Mouse (Mus musculus): Measurements from ENCODE around the gene Gm5771. TPM values are rescaled to one million over a fixed set of nuclear protein-coding genes. Genes with fewer than 3 reads are reported as not detected.
"Not testable (repeated sequence)": the region's sequence is repeated elsewhere in the genome, so short reads cannot be mapped to it uniquely, and the experiment has no call there.

Gm5771 gene
- not detected for total RNA-seq (2021)
- long read RNA-seq, experiment 1, result 0 reads
- long read RNA-seq, experiment 2, result 0 reads

DNA sequence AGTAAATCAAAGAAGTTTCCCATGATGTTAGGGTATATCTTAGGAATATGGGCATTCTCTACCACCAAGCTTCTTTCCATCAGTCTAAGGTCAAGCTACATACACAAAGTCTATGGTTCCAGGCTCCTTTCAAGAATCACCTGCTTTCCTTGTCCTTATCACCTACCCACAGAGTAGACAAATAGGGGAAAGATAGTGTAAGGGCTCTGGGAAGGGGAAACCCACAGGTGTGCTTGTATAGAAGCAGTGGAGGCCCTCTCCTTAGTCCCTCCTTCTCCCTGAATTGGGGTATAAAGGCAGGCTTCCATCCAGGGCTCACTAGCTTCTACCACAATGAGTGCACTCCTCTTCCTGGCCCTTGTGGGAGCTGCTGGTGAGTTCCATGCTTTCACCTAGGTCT, at the start of gene Gm5771:
Gene Gm5771, plus strand, starts transcription at position 301 of the 400 bp plus-strand sequence.
- intact Hi-C loops (cut with DNase I); DNase-seq: not testable (repeated sequence)

GRCm38 (mm10) chr6:41353932-41354331, 38.2 kb upstream of the Gm5771 start, which contains the start of gene Try10:
Gene Try10 (plus strand): TSS chr6:41354105.
- intact Hi-C loops (cut with DNase I), result loop anchor here (2.0 kb wide), 1 partner anchor 65 kb away; no protein-coding TSS in a partner anchor
- DNase-seq, result no peak

DNA sequence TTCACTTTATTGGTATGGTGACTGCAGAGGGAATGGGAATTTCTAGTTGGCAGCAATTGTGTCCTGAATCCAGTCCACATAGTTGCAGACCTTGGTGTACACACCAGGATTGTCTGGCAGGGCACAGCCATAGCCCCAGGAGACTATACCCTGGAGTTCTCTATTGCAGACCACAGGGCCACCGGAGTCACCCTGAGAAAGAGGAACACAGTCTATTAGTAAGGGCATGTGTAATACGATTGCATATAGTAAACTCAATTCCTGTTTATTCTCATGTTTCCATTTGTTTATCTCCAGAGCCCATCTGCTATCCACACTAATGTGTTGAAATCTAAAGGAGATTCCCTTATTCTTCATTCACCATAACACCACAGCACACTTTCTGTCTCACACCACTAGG, 18.4 kb upstream of the Gm5771 start:
- DNase-seq; intact Hi-C loops (cut with DNase I): not testable (repeated sequence)

- intact Hi-C loops (cut with DNase I); DNase-seq: not testable (repeated sequence)
Measured at GRCm38 (mm10) chr6:41377578-41377977, 14.6 kb upstream of the Gm5771 start, which contains the start of gene Prss3. Gene Prss3 (minus strand): TSS chr6:41377678.

- DNase-seq, result no peak
- intact Hi-C loops (cut with DNase I), result no loop called here
Measured at GRCm38 (mm10) chr6:41386781-41387180, 5.4 kb upstream of the Gm5771 start.

DNA sequence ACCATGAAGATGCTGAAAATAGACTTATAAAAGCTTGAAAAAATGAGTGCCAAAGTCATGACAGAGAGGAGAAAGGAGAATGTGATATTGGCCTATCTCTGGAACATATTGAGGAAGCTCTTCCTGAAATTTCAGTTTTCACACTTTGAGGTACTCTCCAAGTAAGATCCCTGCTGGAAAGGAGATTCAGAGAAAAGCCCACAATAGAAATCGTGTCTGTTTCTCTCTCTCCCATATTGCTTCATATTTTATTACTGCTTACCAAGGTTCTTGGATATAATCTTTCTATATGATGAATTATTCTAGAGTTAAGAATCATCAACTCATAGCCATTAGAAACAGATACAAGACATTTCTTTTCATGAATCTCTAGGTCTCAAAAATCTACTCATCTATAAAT, 516 bp upstream of the Gm5771 start:
- intact Hi-C loops (cut with DNase I); DNase-seq: not testable (repeated sequence)

GRCm38 (mm10) chr6:41442261-41442660, 50.1 kb downstream of the Gm5771 start:
- intact Hi-C loops (cut with DNase I); DNase-seq: not testable (repeated sequence)

DNA sequence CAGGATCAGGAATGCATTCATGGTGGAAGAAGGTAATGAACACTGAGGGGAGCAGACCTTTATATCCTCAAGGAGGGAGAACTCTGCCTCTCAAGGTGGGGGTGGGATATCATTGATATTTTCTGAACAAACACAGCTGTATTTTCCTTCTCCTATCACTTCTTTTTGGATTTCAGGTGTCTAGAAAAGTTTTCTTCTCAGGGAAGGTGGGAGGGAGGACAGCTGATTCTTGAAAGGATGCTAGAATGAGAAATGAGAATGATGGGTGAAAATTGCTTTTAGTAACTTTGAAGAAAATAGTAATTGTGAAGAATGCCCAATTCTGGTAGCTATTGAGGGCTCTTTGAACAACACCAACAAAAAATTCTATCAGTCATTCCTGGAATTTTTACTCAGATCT, 53.9 kb downstream of the Gm5771 start, which contains the start of gene Gm10334:
Gene Gm10334, minus strand, starts transcription at position 101 of the 400 bp plus-strand sequence.
- DNase-seq; intact Hi-C loops (cut with DNase I): not testable (repeated sequence)

Other genes with a start within 250 kb of the Gm5771 start
- not detected for gene Try4, start 90.1 kb upstream of the Gm5771 start, total RNA-seq (2021)
- not detected for gene Try5, start 75.5 kb upstream of the Gm5771 start, total RNA-seq (2021)
- gene Try10, start 38.3 kb upstream of the Gm5771 start, total RNA-seq (2021), result not detected
- not detected for gene Prss3, start 14.7 kb upstream of the Gm5771 start, total RNA-seq (2021)
- gene Gm10334, start 53.8 kb downstream of the Gm5771 start, total RNA-seq (2021), result not detected
- gene Prss1, start 66.6 kb downstream of the Gm5771 start, total RNA-seq (2021), result not detected
- not detected for gene Prss2, start 129.4 kb downstream of the Gm5771 start, total RNA-seq (2021)
- 1 to 10 TPM; 1.1 to 1.3 TPM for gene Ephb6, start 213.1 kb downstream of the Gm5771 start, total RNA-seq (2021)
- not detected for gene Trpv6, start 244.0 kb downstream of the Gm5771 start, total RNA-seq (2021)